Mouse (Mus musculus) gastrocnemius, adult 2 months (tissue): ENCODE results near the gene Nop16. TPM values are rescaled to one million over a fixed set of nuclear protein-coding genes. Genes with fewer than 3 reads are reported as not detected.

ENCODE experiments used
- DNase-seq: peaks from one replicate; pipeline ENCODE4 v3.0.0; 2022
- H3K27ac ChIP-seq: fragments of 200-600 bp; 2 replicates; pipeline ENCODE4 v1.8.1; 2022; ENCODE audit warnings: mild to moderate bottlenecking
- H3K4me3 ChIP-seq: fragments of 200-600 bp; 2 replicates; pipeline ENCODE4 v1.8.1; 2022; ENCODE audit warnings: mild to moderate bottlenecking, moderate library complexity
- CTCF ChIP-seq: fragments of 200-600 bp; IDR thresholded peaks from 2 replicates; pipeline ENCODE4 v1.8.1; 2022; ENCODE audit warnings: antibody characterized with exemption, mild to moderate bottlenecking, moderate library complexity
- intact Hi-C: fragments of 180-260 bp; cut with DNase I; formaldehyde crosslinking; loops from one replicate; pipeline ENCODE4 v1.15.1; 2025
- total RNA-seq, 2 experiments: library from RNA; stranded (reverse); gene quantifications; 2 replicates each; pipeline ENCODE4 v1.2.3; 2021

Nop16 gene
- total RNA-seq, 2 experiments from 2014 or later = 16.2 to 20.5 TPM

DNA sequence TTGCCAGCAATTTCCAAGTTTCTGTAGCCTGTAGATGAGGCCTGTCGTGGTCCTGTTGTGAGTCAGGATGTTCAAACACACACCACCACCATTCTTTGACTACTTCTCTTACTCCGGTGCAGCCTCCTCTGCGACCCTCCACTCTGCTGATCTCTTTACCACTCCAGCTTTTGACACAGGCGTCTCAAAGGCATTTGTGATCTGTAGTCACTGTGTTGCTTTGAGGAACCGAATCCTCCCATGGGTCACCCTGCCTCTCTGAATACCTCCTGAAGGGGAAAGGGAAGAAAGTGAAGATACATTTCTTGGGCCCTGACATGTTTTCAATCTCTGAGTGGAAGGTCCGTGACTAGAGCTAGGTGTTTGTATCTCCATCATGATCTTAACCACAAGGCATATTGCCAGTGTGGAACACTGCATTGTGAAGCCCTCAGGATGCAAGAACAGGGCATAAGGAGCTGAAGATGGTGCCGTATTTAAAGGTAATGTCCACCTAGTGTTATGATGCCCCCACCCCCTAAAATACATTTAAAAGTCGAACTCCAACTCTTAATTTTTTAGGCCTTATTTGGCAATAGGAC is 2.0 kb upstream of the Nop16 start:
- Histone ChIP-seq H3K4me3 (peak overlapping the region; percentile 83), H3K27ac (no peak overlapping the region)
- no peak for TF ChIP-seq CTCF
- intact Hi-C loops = loop anchor here (2.0 kb wide), 1 partner anchor 17 kb away; no protein-coding TSS in a partner anchor
- peak; percentile 10 for DNase-seq

DNA sequence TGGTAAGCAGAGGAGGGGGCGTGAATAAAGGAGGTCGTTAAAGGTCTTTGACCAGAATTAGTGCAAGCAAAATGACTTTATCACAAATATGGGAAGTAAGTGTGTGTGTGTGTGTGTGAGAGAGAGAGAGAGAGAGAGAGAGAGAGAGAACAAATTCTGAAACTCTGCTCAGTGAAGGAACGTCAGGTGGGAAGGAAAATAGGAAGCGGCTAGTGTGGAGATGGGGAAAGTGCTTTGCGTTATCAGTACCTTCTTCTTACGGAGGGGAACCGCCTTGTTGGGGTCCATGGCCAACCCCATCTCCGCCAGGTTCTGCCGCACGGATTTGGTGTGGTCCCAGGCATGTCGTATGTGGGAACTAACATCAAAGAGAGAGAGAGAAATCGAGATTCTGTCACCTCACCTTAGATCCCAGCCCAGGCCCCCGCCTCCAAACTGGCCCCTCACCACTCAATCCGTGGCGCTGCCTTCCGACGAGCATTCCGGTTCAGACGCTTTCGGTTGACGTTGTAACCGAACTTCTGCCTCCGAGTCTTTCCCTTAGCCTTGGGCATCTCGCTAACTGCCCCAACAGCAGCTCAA is 385 bp downstream of the Nop16 start:
- TF ChIP-seq CTCF = no peak
- peak overlapping the region; percentile 83 for H3K4me3 ChIP-seq
- H3K27ac ChIP-seq = peak overlapping the region; percentile 95
- intact Hi-C loops = no loop called here
- no peak for DNase-seq

DNA sequence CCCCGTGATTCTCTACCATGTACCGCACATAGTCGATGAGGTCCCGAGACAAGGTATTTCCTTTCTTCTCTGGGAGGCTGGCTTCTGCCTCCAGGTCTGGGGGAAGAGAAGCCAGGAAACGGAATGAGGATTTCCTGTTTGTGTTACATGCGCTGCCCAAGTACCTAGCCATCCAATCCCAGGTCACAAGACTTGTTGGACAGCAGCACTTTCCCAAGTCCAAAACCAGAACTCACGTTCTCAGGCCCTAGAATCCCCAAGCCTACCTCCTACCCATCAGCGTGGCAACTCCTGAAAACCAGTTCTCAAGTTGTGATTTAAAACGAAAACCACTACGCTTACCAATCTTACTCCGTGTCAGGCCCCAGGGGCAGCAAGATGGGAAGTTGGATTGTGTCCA is 4.1 kb downstream of the Nop16 start:
- no peak for DNase-seq
- Histone ChIP-seq H3K4me3 (peak overlapping the region; percentile 23), H3K27ac (peak overlapping the region; percentile 48)
- TF ChIP-seq CTCF = no peak
- intact Hi-C loops = no loop called here

DNA sequence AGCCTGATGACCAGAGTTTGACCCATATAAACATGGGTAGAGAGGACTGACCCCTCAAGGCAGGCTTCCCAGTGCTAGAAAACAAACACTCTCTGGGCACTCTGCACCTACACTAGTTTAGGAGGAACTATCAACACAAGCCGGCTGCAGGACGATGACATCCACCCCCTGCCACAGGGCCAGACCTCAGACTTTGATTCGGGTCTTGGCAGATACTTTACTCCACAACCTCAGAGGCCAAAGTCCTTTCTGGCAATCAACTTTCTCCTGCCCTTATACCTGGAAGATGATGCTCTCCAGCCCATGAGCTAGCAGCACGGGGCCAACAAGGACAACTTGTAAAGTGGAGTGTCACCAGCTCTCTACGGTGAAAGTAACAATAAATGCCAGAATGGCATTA is 7.0 kb downstream of the Nop16 start:
- no peak for DNase-seq
- intact Hi-C loops = no loop called here
- Histone ChIP-seq H3K4me3 (no peak overlapping the region), H3K27ac (peak overlapping the region; percentile 1; the same call in 1 of the 2 replicates)
- no peak for TF ChIP-seq CTCF

DNA sequence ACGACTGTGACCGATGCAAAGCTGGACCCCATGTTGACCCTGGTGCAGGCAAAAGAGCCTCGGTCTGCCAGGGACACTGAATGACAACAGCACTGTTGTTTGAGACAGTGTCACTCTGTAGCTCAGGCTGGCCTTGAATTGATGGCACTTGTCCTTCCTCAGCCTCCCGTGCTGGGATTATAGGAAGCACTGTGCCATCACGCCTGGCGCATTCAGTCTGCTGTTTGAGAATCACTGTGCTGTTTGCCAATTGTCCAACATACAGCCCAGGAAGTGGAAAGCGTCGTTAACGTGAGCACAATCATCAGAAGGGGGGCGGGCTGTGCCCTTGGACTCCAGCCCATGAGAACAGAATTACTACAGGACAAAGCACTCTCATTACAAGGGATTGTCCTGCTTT is 7.8 kb downstream of the Nop16 start:
- intact Hi-C loops = no loop called here
- no peak for TF ChIP-seq CTCF
- H3K4me3 ChIP-seq = no peak overlapping the region
- H3K27ac ChIP-seq = peak overlapping the region; percentile 1; the same call in 1 of the 2 replicates
- no peak for DNase-seq

DNA sequence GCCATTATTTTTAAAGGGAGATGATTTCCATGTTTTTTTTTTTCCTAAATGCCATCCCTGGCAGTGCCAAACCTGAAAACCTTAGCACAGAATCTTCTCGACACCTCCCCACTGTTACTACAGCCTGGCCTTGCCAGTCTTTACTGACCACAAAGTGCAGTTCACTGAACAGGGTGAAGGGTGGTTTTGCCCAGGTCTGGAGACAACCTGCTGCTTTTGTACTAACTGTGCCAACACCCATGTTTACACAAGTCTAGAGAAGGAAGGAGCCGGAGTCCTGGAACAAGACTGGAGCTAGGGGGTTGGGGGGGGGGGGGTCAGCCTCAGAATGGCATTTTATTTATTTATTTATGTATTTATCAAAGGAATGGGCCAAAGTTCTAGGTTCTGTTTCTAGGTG is 8.5 kb downstream of the Nop16 start:
- no peak for DNase-seq
- Histone ChIP-seq H3K27ac (no peak overlapping the region), H3K4me3 (no peak overlapping the region)
- intact Hi-C loops = no loop called here
- no peak for TF ChIP-seq CTCF

DNA sequence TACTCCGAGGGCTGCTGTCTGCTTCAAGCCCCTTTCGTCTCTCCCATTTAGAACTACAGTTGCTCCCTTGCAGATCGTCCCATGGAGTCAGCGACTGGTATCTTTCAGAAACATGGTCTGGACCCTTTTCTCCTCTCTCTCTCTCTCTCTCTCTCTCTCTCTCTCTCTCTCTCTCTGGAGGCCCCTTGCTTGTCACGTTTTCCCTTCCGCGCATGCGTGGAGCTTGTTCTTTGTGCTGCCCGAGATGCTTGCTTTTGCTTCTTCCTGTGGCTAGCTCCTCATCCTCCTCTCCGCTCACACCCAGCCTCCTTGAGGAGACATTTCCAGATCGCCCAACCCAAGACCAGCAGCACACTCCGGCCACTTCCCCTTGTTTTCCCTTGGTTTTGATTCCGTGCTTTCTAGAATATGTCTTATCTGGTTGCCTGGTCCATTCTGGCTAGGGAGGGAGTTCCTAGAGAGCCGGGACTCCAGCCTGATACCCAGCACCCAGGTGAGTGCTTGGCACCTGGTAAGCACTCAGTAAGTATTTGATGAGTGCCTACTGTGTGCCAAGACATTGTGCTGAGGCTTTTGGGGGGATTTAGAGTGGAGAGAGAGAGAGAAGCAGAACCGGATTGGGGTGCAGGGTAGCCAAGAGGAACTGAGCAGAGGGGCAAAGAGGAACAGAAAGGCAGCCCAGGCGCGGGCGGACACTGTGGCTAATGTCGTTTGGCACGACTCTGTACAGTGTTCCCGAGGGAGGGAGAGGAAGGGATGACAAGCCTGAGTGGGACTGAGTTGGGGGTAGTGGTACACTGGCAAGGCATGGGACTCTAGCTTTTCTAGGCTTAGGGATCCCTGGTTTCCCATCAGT is 12.0 kb downstream of the Nop16 start:
- H3K27ac ChIP-seq = 0 out of 2 replicates have a peak overlapping the region, but pooled peaks have one; percentile 4
- intact Hi-C loops = no loop called here
- 0 out of 2 replicates have a peak overlapping the region, but pooled peaks have one; percentile 13 for H3K4me3 ChIP-seq
- peak; percentile 29 for DNase-seq
- no peak for TF ChIP-seq CTCF

DNA sequence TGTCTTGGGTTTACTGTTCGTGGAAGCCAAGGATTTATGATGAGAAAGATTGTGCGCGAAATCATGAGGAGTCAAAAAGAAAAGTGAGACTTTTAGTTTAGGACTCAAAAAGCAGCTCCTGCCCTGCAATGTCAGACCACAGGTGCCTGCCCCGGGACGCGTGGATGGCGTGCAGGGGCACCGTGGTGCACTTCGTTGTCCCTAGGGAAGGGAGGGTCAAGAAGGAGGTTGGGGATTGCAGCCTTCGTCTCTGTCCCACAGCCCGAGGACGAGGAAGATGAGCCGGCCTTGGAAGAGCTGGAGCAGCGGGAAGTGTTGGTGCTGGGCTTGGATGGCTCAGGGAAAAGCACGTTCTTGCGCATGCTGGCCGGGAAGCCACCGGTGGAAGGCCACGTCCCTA is 14.4 kb downstream of the Nop16 start:
- Histone ChIP-seq H3K27ac (peak overlapping the region; percentile 90), H3K4me3 (peak overlapping the region; percentile 91)
- no peak for TF ChIP-seq CTCF
- intact Hi-C loops = no loop called here
- DNase-seq = no peak

DNA sequence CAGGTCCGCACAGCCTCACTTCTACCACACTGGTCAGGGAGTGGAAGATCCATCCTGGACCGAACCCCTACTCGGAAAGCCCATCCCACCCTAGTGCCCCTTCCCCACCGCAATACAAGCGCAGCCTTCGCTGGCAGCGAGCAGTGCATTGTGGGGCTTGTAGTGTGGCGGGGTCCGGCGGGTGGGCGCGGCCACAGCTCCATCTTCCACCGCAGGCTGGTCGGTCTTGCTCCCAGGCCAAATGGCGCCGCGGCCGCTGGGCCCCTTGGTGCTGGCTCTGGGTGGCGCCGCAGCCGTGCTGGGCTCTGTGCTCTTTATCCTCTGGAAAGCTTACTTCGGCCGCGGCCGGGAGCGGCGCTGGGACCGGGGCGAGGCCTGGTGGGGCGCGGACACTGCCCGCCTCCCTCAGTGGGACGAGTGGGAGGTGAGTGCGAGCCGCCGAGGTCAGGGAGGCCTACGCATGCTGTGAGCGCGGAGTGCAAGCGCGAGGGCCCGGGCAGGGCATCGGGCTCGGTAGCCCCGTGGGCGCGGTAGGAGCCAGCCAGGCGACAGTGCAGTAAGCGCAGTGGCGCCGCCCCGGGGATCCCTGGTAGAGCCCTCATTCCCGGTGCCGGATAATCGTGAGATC is 14.9 kb downstream of the Nop16 start, which contains the start of gene Arl10:
Gene Arl10, plus strand, starts transcription at position 162 of the 628 bp plus-strand sequence.
- DNase-seq = peak; percentile 85
- TF ChIP-seq CTCF = peak; percentile 36; the same call in 1 of the 2 replicates
- intact Hi-C loops = no loop called here
- peak within 1 kb of the TSS; percentile 91 for H3K4me3 ChIP-seq
- H3K27ac ChIP-seq = peak within 1 kb of the TSS; percentile 90

DNA sequence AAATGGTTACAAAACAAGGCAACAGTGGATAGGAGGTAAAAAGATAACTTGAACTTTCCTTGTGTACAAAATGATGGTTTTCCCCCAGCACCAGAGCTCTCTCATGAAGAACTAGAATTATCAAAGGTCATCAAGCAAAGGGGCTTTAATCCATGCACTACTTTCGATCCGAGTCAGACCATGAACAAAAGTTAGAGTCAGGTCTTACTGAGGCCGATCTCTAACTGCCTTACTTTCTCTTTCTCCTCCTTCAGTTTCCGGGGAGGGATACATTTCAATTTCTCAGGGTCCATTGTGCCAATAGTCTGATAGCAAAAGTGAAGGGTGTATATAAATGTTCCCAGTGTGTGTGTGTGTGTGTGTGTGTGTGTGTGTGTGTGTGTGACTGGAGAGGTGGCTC is 17.3 kb downstream of the Nop16 start:
- DNase-seq = no peak
- TF ChIP-seq CTCF = no peak
- no peak overlapping the region for H3K4me3 ChIP-seq
- H3K27ac ChIP-seq = no peak overlapping the region
- intact Hi-C loops = no loop called here

DNA sequence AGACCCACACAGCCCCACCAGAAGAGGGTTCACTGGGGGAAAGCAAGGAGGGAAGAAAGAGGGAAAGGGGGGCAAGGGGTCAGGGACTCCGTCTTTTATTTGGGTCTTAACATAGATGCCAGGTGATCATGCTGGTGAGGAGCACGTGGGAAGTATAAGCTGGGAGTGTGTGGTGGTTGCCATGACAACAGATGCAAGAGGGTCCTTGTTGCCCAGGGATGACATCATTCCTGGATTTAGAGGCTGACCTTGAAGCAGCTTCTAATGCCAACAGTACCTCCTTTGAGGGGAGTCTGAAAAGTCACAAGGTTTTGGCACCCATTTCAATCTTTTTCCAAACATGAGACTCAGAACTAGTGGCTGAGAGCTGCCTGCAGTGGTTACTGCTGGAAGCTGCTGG is 18.3 kb downstream of the Nop16 start:
- no peak for DNase-seq
- H3K4me3 ChIP-seq = no peak overlapping the region
- intact Hi-C loops = no loop called here
- no peak overlapping the region for H3K27ac ChIP-seq
- no peak for TF ChIP-seq CTCF

DNA sequence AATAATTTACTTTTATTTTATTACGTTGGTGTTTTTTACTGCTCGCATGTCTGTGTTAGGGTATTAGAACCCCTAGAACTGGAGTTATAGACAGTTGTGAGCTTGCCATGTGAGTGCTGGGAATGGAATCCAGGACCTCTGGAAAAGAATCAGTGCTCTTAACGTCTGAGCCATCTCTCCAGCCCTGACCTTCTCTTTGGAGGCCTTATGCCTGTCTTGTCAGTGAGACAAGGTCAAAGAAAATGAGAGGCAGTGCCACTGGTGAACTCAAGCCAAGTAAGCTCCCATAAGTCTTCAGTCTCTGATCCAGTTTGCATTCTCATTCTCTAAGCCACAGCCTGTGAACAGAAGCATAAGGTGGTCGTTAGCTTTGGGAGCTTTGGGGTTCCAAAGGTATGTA is 19.2 kb downstream of the Nop16 start:
- no peak for DNase-seq
- intact Hi-C loops = no loop called here
- no peak for TF ChIP-seq CTCF
- Histone ChIP-seq H3K27ac (no peak overlapping the region), H3K4me3 (no peak overlapping the region)
